Mouse (Mus musculus): ENCODE measurements around the gene Msh4.
"Not testable (repeated sequence)": the region's sequence is repeated elsewhere in the genome, so short reads cannot be mapped to it uniquely, and the experiment has no call there.

Msh4 gene

GRCm38 (mm10) chr3:153849368-153850015, 56.4 kb downstream of the Msh4 start:
- DNase-seq (ENCODE audit: low spot score) = no peak

- no peak for DNase-seq (ENCODE audit: low spot score)
Measured at GRCm38 (mm10) chr3:153847207-153847733, 58.7 kb downstream of the Msh4 start.

GRCm38 (mm10) chr3:153846109-153846508, 59.8 kb downstream of the Msh4 start:
- DNase-seq (ENCODE audit: low spot score) = no peak

- DNase-seq (ENCODE audit: low spot score) = no peak
Measured at GRCm38 (mm10) chr3:153845500-153845899, 60.4 kb downstream of the Msh4 start.

- no peak for DNase-seq (ENCODE audit: low spot score)
Measured at GRCm38 (mm10) chr3:153844757-153845156, 61.2 kb downstream of the Msh4 start.

- no peak for DNase-seq (ENCODE audit: low spot score)
Measured at GRCm38 (mm10) chr3:153844030-153844429, 61.9 kb downstream of the Msh4 start, which contains the start of gene Asb17. Gene Asb17 (plus strand): TSS chr3:153844209.

- DNase-seq (ENCODE audit: low spot score) = no peak
Measured at GRCm38 (mm10) chr3:153837593-153837992, 68.3 kb downstream of the Msh4 start.

- no peak for DNase-seq (ENCODE audit: low spot score)
Measured at GRCm38 (mm10) chr3:153836316-153836715, 69.6 kb downstream of the Msh4 start.

- peak; percentile 56 for DNase-seq (ENCODE audit: low spot score)
Measured at GRCm38 (mm10) chr3:153835455-153836086, 70.4 kb downstream of the Msh4 start.

- no peak for DNase-seq (ENCODE audit: low spot score)
Measured at GRCm38 (mm10) chr3:153834071-153834470, 71.9 kb downstream of the Msh4 start.

- no peak for DNase-seq (ENCODE audit: low spot score)
Measured at GRCm38 (mm10) chr3:153832654-153832945, 73.3 kb downstream of the Msh4 start.

- no peak for DNase-seq (ENCODE audit: low spot score)
Measured at GRCm38 (mm10) chr3:153831873-153832653, 73.9 kb downstream of the Msh4 start.

GRCm38 (mm10) chr3:153831014-153831872, 74.7 kb downstream of the Msh4 start:
- DNase-seq (ENCODE audit: low spot score) = no peak

- not testable (repeated sequence) for DNase-seq (ENCODE audit: low spot score)
Measured at GRCm38 (mm10) chr3:153829788-153830187, 76.2 kb downstream of the Msh4 start.

GRCm38 (mm10) chr3:153826616-153827015, 79.3 kb downstream of the Msh4 start:
- DNase-seq (ENCODE audit: low spot score) = no peak

- no peak for DNase-seq (ENCODE audit: low spot score)
Measured at GRCm38 (mm10) chr3:153825197-153825596, 80.7 kb downstream of the Msh4 start.

GRCm38 (mm10) chr3:153823671-153824515, 82.0 kb downstream of the Msh4 start:
- DNase-seq (ENCODE audit: low spot score) = no peak

GRCm38 (mm10) chr3:153819438-153819837, 86.5 kb downstream of the Msh4 start:
- DNase-seq (ENCODE audit: low spot score) = no peak

- no peak for DNase-seq (ENCODE audit: low spot score)
Measured at GRCm38 (mm10) chr3:153818723-153819122, 87.2 kb downstream of the Msh4 start.

- no peak for DNase-seq (ENCODE audit: low spot score)
Measured at GRCm38 (mm10) chr3:153817376-153817890, 88.5 kb downstream of the Msh4 start.

GRCm38 (mm10) chr3:153814026-153814425, 91.9 kb downstream of the Msh4 start:
- DNase-seq (ENCODE audit: low spot score) = no peak

Measured in ovary, adult 18-20 months (tissue).